Mouse (Mus musculus): ENCODE data around the gene Palmd. TPM values are rescaled to one million over a fixed set of nuclear protein-coding genes. Genes with fewer than 3 reads are reported as not detected.

Gene Palmd
- polyA plus RNA-seq, 1 experiment from 2014 or later: 9.0 TPM

- Histone ChIP-seq H3K4me3 (no peak overlapping the region), H3K9me3 (no peaks in the 10 kb centered on the region), H3K27me3 (no peaks in the 10 kb centered on the region), H3K27ac (no peak overlapping the region), H3K4me1 (0 out of 2 replicates have a peak, but pooled peaks cover 4% of the 10 kb centered on the region), H3K4me2 (no peak overlapping the region), H3K36me3 (no peaks in the 10 kb centered on the region), H3K9ac (no peak overlapping the region)
- ATAC-seq (ENCODE audit: borderline replicate concordance, extremely low read depth, low FRiP score, low TSS enrichment): no peak
- 67% methylated on average over 6 of the region's 6 CpGs for WGBS
These were observed 13.7 kb downstream of the Palmd start for GRCm38 (mm10) chr3:116955061-116955460.

- Histone ChIP-seq H3K4me1 (0 out of 2 replicates have a peak, but pooled peaks cover 4% of the 10 kb centered on the region), H3K4me3 (no peak overlapping the region), H3K36me3 (no peaks in the 10 kb centered on the region), H3K9me3 (no peaks in the 10 kb centered on the region), H3K27me3 (no peaks in the 10 kb centered on the region), H3K27ac (no peak overlapping the region), H3K4me2 (no peak overlapping the region), H3K9ac (no peak overlapping the region)
- WGBS: 81% methylated on average over 6 of the region's 6 CpGs
- no peak for ATAC-seq (ENCODE audit: borderline replicate concordance, extremely low read depth, low FRiP score, low TSS enrichment)
These were observed 15.4 kb downstream of the Palmd start for GRCm38 (mm10) chr3:116953366-116953765.

- ATAC-seq (ENCODE audit: borderline replicate concordance, extremely low read depth, low FRiP score, low TSS enrichment): no peak
- Histone ChIP-seq H3K9ac (no peak overlapping the region), H3K4me3 (no peak overlapping the region), H3K4me1 (0 out of 2 replicates have a peak, but pooled peaks cover 4% of the 10 kb centered on the region), H3K9me3 (no peaks in the 10 kb centered on the region), H3K4me2 (no peak overlapping the region), H3K36me3 (no peaks in the 10 kb centered on the region), H3K27me3 (no peaks in the 10 kb centered on the region), H3K27ac (no peak overlapping the region)
- WGBS: 75% methylated on average over 8 of the region's 8 CpGs
These were observed 16.4 kb downstream of the Palmd start for GRCm38 (mm10) chr3:116952242-116952899.

- H3K27ac ChIP-seq: no peak overlapping the region
- H3K4me2 ChIP-seq: no peak overlapping the region
These were observed 17.3 kb downstream of the Palmd start for GRCm38 (mm10) chr3:116951489-116951888.

GRCm38 (mm10) chr3:116950665-116951115 is 18.1 kb downstream of the Palmd start:
- H3K27me3 ChIP-seq: no peaks in the 10 kb centered on the region; the same call in 1 of the 2 replicates
- H3K4me1 ChIP-seq: 0 out of 2 replicates have a peak, but pooled peaks cover 4% of the 10 kb centered on the region
- no peaks in the 10 kb centered on the region for H3K36me3 ChIP-seq
- H3K9me3 ChIP-seq: no peaks in the 10 kb centered on the region
- ATAC-seq (ENCODE audit: borderline replicate concordance, extremely low read depth, low FRiP score, low TSS enrichment): no peak
- no peak overlapping the region for H3K4me2 ChIP-seq
- no peak overlapping the region for H3K27ac ChIP-seq
- 37% methylated on average over 6 of the region's 6 CpGs for WGBS
- H3K4me3 ChIP-seq: no peak overlapping the region
- no peak overlapping the region for H3K9ac ChIP-seq

More at GRCm38 (mm10) chr3:116951489-116951888, 17.3 kb downstream of the Palmd start:
- Histone ChIP-seq H3K36me3 (no peaks in the 10 kb centered on the region), H3K9me3 (no peaks in the 10 kb centered on the region), H3K9ac (no peak overlapping the region), H3K27me3 (no peaks in the 10 kb centered on the region; the same call in 1 of the 2 replicates), H3K4me1 (0 out of 2 replicates have a peak, but pooled peaks cover 4% of the 10 kb centered on the region), H3K4me3 (no peak overlapping the region)
- no peak for ATAC-seq (ENCODE audit: borderline replicate concordance, extremely low read depth, low FRiP score, low TSS enrichment)
- 66% methylated on average over 3 of the region's 3 CpGs for WGBS

- Histone ChIP-seq H3K9ac (no peak overlapping the region), H3K9me3 (no peaks in the 10 kb centered on the region), H3K4me2 (no peak overlapping the region), H3K27ac (no peak overlapping the region), H3K4me1 (0 out of 2 replicates have a peak, but pooled peaks cover 4% of the 10 kb centered on the region), H3K27me3 (no peaks in the 10 kb centered on the region; the same call in 1 of the 2 replicates), H3K36me3 (no peaks in the 10 kb centered on the region), H3K4me3 (no peak overlapping the region)
- WGBS: 77% methylated on average over 4 of the region's 4 CpGs
- no peak for ATAC-seq (ENCODE audit: borderline replicate concordance, extremely low read depth, low FRiP score, low TSS enrichment)
These were observed 22.3 kb downstream of the Palmd start for GRCm38 (mm10) chr3:116946476-116946875.

- H3K9ac ChIP-seq: no peak overlapping the region
- no peak overlapping the region for H3K27ac ChIP-seq
- no peaks in the 10 kb centered on the region for H3K36me3 ChIP-seq
- H3K4me1 ChIP-seq: no peaks in the 10 kb centered on the region
- no peak for ATAC-seq (ENCODE audit: borderline replicate concordance, extremely low read depth, low FRiP score, low TSS enrichment)
- H3K27me3 ChIP-seq: no peaks in the 10 kb centered on the region; the same call in 1 of the 2 replicates
- no peaks in the 10 kb centered on the region for H3K9me3 ChIP-seq
- no peak overlapping the region for H3K4me3 ChIP-seq
- no peak overlapping the region for H3K4me2 ChIP-seq
- WGBS: 60% methylated on average over 4 of the region's 4 CpGs
These were observed 25.4 kb downstream of the Palmd start for GRCm38 (mm10) chr3:116943422-116943821.

GRCm38 (mm10) chr3:116942751-116943150 is 26.0 kb downstream of the Palmd start:
- no peaks in the 10 kb centered on the region for H3K36me3 ChIP-seq
- ATAC-seq (ENCODE audit: borderline replicate concordance, extremely low read depth, low FRiP score, low TSS enrichment): no peak

GRCm38 (mm10) chr3:116941559-116942117 is 27.1 kb downstream of the Palmd start:
- Histone ChIP-seq H3K9ac (no peak overlapping the region), H3K36me3 (no peaks in the 10 kb centered on the region), H3K9me3 (no peaks in the 10 kb centered on the region), H3K4me2 (no peak overlapping the region), H3K27ac (peak overlapping the region; percentile 26; the same call in 1 of the 2 replicates), H3K4me3 (no peak overlapping the region), H3K27me3 (no peaks in the 10 kb centered on the region; the same call in 1 of the 2 replicates), H3K4me1 (no peaks in the 10 kb centered on the region)
- WGBS: 81% methylated on average over 1 of the region's 1 CpGs
- ATAC-seq (ENCODE audit: borderline replicate concordance, extremely low read depth, low FRiP score, low TSS enrichment): 0 out of 2 replicates have a peak, but pooled peaks have one; percentile 19

More at GRCm38 (mm10) chr3:116942751-116943150, 26.0 kb downstream of the Palmd start:
- H3K27ac ChIP-seq: no peak overlapping the region
- H3K4me2 ChIP-seq: no peak overlapping the region
- H3K4me1 ChIP-seq: no peaks in the 10 kb centered on the region
- H3K4me3 ChIP-seq: no peak overlapping the region
- no peaks in the 10 kb centered on the region; the same call in 1 of the 2 replicates for H3K27me3 ChIP-seq
- no peaks in the 10 kb centered on the region for H3K9me3 ChIP-seq
- H3K9ac ChIP-seq: no peak overlapping the region
- 39% methylated on average over 6 of the region's 6 CpGs for WGBS

- H3K27ac ChIP-seq: peak overlapping the region; percentile 26
- 53% methylated on average over 10 of the region's 10 CpGs for WGBS
- peak; percentile 14; the same call in 1 of the 2 replicates for ATAC-seq (ENCODE audit: borderline replicate concordance, extremely low read depth, low FRiP score, low TSS enrichment)
These were observed 27.8 kb downstream of the Palmd start for GRCm38 (mm10) chr3:116940804-116941558.

GRCm38 (mm10) chr3:116936934-116937691 is 31.7 kb downstream of the Palmd start:
- no peak for ATAC-seq (ENCODE audit: borderline replicate concordance, extremely low read depth, low FRiP score, low TSS enrichment)

More at GRCm38 (mm10) chr3:116940804-116941558, 27.8 kb downstream of the Palmd start:
- no peak overlapping the region for H3K9ac ChIP-seq
- H3K27me3 ChIP-seq: no peaks in the 10 kb centered on the region
- no peaks in the 10 kb centered on the region for H3K9me3 ChIP-seq
- H3K36me3 ChIP-seq: no peaks in the 10 kb centered on the region
- H3K4me2 ChIP-seq: no peak overlapping the region
- H3K4me1 ChIP-seq: no peaks in the 10 kb centered on the region
- no peak overlapping the region for H3K4me3 ChIP-seq

More at GRCm38 (mm10) chr3:116936934-116937691, 31.7 kb downstream of the Palmd start:
- no peak overlapping the region for H3K27ac ChIP-seq
- H3K36me3 ChIP-seq: no peaks in the 10 kb centered on the region
- no peak overlapping the region for H3K4me3 ChIP-seq
- H3K27me3 ChIP-seq: no peaks in the 10 kb centered on the region; the same call in 1 of the 2 replicates
- no peak overlapping the region for H3K9ac ChIP-seq
- H3K9me3 ChIP-seq: no peaks in the 10 kb centered on the region
- WGBS: 65% methylated on average over 4 of the region's 4 CpGs
- no peaks in the 10 kb centered on the region for H3K4me1 ChIP-seq
- H3K4me2 ChIP-seq: no peak overlapping the region

Measured in lung, embryonic 15.5 days (tissue).